Mouse (Mus musculus): ENCODE data around the gene Nudcd2.

- TF ChIP-seq CTCF (IDR thresholded peaks at IDR 0.05; ENCODE audit: low read depth, low read length) (no peak), POLR2A (IDR thresholded peaks at IDR 0.05; ENCODE audit: extremely low read depth, insufficient read depth, low read length) (no peak)
Measured at GRCm38 (mm10) chr11:40784326-40784725, 50.9 kb downstream of the Nudcd2 start.
